Mouse (Mus musculus): ENCODE measurements around the gene Krt15.

The Krt15 gene

DNA sequence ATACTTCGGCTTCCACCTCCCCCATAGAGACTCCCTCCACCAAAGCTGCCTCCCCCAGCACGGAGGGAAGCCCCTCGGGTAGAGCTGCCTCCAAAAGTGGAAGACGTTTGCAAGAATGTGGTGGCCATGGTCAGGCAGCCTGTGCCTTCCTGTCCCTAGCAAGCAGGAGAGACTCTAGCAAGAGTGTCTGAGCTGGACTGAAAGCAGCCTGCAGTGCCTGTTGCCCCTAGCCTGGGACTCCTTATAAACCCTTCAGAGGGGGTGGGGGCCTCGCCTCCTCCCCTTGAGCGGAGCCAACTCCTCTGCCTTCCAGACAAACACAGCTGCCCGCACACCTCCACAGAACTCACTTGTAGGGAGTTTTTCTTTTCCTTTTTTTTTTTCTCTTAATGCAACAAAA, at the start of gene Krt15:
Krt15 (minus strand) TSS at position 198 of the 400 bp plus-strand sequence.
- in situ Hi-C loops (cut with MboI), result no loop called here

DNA sequence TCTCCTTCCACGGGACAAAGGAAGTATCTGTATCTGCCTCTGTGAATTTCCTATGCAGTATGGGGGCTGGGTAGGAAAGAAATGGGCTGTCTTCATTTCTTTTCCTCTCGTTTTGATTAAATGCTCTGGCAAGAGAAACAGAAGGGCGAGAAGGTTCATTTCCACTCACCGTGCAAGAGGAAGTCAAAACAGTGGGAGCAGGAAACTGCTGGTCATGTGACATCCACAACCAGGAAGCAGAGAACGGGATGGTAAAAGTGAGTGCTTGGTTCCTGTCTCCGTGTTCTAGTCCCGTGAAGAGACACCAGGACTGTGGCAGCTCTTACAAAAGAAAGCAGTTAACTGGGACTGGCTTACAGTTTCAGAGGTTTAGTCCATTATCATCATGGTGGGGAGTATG, 46.0 kb upstream of the Krt15 start:
- in situ Hi-C loops (cut with MboI), result no loop called here

DNA sequence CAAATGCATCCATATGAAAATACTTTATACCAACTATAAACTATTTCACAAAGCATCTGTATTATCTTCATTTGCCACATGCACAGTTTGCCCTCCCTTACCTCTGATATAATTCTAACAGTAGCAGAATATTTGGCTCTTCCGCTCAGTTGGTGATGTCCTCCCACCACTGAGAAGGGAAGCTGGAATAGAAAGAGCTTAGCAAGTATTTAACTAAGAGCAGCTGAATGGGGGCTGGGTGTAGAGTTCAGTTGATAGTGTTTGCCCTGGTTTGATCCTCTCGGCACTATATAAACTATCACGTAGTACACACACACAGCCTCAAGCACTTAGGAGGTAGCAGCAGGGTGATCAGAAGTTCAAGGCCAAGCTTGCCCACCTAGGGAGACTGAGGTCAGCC, 43.5 kb upstream of the Krt15 start:
- in situ Hi-C loops (cut with MboI), result no loop called here

DNA sequence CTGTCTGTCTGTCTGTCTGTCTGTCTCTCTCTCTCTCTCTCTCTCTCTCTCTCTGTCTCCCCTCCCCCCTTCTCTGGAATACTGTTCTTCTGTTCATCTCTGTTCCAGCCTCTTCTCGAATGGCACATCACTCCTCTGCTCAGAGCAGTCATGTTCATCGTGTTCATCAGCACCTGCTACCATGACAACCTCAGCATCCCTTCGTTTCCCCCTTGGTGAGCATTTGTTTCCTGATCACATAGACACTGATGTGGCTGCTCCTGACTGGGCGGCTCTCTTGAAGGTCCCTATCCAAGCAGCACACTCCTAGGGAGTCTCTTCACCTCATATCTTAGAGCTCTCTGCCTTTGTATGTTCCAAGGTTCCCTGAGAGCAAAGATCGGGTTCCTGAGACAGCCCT, 42.6 kb upstream of the Krt15 start:
- in situ Hi-C loops (cut with MboI), result no loop called here

DNA sequence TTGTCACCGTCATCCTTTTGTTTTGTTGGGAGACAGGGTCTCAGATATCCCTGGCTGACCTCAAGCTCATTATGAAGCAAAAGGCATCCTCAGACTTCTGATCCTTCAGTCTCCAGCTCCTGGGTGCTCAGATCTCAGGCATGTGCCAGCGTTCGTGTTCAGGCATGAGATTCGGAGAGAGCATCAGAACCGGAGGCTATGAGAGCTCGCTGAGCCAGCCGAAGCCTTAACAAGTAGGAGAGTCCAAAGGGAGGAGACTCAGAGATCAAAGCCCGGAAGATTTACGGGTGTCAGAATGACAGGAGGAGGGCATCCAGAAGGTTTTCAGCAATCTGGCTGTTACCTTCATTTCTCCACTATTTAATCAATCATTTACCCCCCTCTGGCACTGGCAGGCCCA, 41.1 kb upstream of the Krt15 start:
- in situ Hi-C loops (cut with MboI), result no loop called here

DNA sequence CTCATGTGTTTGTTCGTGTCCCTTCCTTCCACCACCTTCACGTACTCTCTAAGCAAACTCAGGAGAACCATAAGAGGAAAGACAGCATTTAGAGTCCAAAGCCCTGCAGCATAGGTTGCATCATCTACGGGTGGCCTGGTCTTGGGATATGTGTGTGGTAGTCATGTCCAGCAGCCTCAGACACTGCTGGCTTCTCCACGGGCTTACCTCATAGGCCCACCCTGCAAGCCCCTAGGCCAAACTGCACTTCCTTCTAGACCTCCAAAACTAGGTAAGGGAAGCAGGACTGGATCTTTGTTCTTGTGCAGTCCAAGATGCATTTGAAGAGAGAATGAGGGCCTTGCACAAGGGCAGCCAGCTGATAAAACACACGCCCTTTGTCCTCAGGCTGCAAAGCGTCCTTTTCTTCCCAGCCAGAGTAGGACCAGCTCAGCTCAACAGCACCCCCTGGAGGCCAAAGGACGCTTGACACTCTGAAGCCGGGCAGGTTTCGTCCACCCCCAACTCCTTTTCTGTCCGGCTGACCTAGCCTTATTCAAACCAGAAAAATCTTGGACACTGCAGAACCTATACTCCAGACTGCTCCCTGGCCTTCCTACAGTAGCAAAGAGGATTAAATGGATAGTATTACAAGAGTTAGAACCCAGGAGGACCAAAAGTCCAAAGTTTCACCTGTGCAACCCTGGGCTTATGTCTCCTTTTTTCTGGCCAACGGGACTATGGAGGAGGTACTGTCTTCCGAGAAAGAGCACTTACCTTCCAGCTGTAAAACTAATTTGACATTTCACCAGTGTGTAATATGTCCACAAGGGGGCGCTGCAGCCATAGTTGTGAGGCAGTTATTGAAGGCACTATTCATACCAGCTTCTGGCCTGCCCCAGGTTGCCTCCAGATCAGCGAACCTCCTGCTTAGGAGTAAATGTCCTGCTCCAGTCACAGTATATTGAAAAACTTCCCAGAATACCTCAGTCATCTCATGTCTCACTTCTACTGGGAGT, 33.3 kb upstream of the Krt15 start:
- in situ Hi-C loops (cut with MboI), result no loop called here

DNA sequence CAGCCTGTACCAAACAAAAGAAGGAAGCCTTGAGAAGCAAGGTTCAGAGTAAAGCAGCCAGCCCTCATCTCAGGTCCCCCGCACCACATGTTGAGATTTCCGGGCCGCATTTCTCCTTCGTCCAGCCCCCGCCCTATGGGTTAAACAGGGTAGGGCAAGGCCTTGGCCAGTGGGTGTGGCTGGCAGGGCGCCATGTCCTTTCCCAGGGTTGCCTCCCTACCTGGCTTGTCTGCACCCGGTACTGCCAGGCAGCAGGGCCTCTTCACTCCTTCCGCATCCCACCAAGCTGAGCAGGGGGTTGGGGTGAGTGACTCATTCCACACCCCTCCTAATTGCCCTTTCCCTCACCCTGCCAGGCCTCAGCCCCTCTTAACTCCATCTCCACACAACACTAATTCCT, 32.3 kb upstream of the Krt15 start:
- in situ Hi-C loops (cut with MboI), result no loop called here

DNA sequence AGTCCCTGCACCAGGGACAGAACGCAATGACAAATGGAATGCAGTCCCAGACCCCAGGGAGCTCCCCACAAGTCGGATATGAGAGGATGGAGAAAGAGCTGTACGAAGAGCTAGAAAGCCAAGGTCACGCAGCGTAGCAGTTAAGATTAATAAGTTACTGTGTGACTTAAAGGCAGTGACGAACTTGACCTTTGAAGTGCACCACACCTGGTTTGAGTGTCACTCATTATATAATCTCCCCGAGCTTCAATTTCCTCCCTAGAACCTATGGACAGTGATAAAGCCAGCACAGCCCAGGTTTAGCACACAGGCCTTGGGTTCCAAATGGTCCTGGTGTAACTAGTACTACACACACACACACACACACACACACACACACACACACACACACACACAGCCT, 28.7 kb upstream of the Krt15 start:
- in situ Hi-C loops (cut with MboI), result no loop called here

DNA sequence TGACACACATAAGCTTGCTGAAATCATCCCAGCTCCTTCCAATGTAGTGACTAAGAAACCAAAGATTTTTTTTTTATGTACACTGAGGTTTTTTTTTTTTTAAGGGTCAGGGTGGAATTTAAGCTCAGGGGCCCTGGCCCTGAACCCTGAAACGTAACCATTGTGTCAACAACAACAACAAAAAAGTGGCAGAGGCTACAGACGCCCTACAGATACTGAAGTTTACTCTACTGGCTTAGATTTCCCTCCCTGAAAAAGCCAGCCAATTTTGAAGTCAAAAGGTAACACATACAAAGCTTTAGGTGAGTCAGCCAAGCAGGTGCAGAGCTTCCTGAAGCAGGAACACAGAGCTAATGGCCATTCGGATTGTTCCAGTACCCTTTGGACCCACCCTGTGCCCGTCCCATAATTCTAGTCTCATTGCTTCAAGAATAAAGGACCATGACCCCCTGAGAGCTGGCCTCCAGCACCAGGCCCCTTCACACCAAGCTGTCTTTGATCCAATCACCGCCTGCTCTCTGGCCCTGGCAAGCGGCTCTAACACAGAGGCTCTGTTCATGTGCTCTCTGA, 22.3 kb upstream of the Krt15 start:
- in situ Hi-C loops (cut with MboI), result no loop called here

DNA sequence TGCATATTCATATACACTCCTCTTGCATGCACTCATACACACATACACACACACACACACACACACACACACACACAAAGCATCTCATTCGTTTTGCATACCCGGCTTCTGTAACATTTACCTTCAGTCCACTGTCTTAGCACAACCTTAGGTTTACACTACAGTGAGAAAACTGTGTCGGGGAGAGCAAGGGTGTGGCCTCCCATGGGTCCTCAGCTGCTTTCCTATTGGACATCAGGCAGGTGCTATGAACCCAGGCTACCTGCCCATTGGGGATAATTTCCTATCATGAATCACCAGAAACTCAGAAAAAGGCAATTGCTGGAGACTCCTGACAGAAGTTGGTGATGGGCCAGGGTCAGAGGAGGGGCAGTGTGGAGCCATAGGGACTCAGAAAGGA, 21.6 kb upstream of the Krt15 start:
- in situ Hi-C loops (cut with MboI), result no loop called here

DNA sequence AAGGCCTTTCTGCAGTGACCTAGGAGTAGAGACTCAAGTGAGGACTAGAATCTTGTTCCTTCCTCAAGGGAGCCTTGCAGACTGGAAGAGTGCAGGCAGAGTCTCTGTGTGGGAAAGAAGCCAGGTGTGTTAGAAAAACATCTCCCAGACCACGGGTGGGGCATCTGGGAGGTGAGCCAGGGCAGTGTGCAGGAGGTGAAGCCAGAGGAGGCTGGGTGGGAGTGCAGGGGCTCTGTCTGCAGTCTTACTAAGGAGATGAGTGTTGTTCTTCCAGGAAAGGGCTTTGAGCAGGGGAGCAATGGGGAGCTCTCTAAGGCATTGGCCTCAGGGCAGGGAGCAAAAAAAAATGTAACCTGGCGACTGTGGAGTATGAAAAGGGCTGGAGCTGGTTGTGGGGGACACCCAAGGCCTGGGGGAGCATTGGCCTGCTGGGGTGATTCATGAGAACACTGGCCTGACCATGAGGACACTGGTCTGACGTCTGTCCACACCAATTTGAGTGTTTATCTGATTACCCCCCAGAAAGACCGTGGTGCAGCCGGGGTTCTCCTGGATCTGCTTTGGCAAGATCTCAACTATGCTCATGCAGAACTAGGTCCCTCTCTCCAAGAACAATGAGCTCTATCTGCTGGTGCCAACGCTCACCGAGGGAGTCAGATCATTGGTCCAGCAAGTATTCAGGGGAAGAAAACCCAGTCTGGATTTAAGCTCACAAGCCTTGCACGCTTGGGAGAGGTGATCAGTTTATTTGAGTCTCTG, 19.9 kb upstream of the Krt15 start:
- in situ Hi-C loops (cut with MboI), result no loop called here

DNA sequence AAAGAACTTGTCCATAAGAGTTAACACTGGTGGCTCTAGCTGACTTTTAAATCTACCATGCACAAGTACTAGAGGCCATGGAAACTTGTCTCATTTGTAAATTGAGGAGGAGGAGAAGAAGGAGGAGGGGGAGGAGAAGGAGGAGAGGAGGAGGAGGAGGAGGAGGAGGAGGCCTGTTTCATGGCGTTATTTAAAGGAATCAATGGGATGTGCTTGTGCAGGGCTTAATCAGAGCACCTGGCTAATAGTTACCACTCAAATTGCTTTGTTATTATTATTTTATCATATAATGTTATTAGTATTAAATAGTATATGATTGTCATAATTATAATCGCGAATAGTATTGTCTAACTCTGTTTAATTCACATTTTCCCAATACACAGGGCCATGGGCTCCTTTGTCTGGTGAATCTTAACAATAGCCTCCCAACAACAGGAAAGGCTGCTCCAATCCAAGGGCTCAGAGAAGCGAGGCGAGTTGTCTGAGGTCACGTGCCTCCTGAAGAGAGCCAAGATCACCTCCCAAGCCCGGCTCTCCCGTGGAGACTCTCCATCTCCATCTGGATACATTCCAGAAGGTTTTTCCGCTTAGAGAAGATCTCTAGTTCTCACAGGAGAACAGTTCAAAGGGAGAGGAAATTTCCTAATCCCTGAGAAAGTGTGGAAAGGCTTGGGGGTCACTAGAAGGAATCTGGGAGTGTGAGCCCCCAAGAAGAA, 13.0 kb upstream of the Krt15 start, which contains the start of gene Krt19:
Krt19 (minus strand) TSS at position 51 of the 716 bp plus-strand sequence.
- in situ Hi-C loops (cut with MboI), result no loop called here

DNA sequence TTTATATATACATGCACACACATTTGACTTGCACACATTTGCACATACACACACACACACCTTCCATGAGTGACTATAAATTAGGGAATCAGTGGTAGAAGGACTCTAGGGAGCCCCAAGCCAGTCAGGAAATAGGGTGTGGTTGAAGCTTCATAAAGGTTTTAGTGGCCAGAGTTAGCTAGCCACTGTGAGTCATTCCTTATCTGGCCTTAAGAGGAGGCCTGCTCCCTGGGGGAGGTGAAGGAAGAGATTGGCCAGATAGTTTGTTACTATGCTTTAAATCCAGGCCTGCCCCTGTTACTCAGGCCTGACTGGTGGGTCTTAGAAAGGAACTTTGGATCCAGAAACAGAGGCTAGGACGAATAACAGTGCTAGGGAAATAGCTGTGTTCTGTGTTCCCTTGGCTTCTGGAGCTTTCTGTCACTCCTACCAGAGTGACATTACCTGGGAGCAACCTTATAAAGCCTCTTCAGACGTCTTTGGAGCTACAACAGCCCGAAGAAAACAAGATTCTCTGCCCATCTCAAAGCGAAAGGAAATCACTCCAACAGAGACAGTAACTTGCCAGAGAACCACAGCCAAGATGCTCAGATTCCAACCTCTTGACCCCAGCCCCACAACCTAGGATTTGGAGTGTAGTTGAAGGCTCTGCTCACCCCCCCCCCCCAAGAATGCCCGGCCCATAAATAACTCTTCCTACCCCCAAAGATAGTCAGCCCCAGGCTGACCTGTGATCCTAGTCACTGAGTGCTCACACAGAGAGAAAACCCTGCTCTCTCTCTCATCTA, 12.0 kb upstream of the Krt15 start:
- in situ Hi-C loops (cut with MboI), result no loop called here

DNA sequence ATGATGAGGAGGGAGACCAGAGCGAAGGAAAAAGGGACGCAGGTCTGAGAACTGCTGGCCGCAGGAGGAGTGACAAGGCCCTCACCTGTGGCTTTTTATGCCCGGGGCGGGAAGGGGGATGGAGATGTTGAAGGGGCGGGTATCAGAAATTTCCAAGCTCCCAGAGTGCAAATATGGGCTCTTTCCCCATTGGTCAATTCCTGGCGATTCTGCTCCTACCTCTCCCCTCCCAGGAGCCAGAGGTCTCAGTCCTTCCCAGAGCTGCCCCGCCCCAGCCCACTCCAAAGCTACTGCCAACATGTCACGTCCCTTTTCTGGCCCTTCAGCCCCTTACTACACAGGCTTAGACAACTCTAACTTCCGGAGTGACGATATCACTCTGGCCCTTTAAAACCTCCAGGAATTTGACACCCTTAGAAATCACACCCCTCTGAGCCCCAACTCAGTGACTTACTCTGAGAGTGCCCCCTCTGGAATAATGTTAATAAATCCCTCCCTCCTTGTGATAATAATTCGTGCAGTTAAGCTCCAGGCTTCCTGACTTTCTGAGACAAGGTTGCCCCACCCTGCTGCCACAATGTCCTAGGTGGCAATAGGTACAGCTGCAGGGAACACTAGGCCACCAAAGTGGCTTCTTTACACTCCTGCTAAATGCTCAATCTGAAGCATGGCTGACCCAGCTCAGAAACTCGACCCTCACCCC, 10.3 kb upstream of the Krt15 start:
- in situ Hi-C loops (cut with MboI), result no loop called here

DNA sequence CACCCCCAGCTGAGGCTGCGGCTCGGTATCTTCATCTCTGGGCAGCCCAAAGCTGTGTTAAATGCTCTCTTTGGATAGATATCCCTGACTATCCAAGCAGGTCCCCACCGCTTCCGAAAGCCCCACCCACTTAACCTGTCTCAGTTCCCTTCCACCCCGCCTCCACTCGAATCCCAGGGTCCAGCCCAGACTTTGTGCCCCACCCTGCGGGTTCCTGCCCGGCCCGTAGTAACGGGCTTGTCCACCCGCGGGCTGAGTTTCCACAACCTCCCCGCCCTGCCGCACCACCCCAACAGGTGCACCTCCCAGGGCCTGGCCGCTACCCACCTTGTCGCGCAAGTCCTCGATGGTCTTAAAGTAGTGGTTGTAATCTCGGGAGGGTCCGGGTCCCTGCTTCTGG, 9.4 kb upstream of the Krt15 start:
- in situ Hi-C loops (cut with MboI), result no loop called here

DNA sequence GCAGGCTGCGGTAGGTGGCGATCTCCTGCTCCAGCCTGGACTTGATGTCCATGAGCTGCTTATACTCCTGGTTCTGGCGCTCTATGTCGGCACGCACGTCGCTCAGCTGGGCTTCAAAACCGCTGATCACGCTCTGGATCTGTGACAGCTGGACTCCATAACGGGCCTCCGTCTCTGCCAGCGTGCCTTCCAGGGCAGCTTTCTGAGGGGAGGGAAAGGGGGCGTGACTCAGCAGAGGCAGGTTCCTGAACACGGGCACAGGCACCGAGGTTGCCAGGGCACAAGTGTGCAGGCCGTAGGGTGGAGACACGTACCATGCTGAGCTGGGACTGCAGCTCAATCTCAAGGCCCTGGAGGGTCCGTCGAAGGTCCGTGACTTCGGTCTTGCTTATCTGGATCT, 5.2 kb upstream of the Krt15 start:
- in situ Hi-C loops (cut with MboI), result no loop called here

DNA sequence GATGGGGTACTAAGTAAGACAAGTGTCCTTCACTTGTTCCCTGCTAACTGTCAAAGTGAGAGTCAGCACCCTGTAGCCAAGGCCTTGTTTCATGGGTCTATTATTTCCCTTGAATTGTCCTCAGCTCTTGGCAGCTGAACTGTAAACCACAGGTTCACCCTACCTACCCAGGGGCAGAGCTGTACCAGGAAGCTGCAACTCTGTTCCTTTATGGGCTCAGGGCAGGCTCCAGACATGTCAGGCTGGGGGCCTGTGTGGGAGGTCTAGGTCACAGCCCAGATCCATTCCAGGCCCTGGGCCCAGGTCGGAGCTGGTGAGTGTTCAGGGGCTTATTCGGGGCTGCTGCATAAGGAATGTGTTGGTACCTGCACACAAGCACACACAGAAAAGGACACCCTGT, 3.7 kb upstream of the Krt15 start:
- in situ Hi-C loops (cut with MboI), result no loop called here

DNA sequence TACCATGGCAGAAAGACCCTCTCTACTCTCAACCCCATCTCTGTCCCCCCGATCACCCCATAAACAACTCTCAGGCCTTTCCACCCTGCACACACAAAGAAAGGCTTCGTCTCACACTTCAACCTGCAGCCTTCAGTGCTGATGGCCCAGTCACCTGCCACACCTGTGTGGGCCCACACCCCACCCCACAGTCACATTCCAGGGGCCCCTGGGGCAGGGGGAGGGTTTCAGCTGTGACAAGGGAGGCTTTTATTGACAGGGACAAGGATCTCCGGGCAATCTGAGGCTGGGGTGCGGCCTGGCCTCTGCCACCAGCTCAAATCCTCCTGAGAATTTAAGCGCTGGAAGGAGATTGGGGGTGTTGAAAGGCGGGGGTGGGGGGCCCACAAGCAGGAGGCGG, 3.1 kb upstream of the Krt15 start:
- in situ Hi-C loops (cut with MboI), result no loop called here

DNA sequence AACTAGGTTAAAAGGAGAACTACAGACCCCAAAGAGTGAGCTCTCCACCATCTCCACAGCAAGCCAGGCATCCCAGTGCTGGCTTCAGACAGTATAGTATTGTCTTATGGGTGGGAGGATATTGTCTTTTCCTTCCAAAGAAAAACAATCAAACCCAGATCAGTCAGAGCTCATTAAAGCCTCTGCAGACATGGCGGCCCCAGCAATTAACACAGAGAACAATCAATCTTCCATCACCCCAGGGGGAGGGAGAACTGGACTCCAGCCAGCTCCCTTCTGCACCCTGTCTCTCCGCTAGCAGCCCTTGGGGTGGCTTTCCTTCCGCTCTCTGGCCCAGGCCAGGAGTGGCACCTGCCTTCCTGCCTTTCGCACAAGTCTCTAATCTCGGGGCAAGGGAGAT, 2.0 kb upstream of the Krt15 start:
- in situ Hi-C loops (cut with MboI), result no loop called here

DNA sequence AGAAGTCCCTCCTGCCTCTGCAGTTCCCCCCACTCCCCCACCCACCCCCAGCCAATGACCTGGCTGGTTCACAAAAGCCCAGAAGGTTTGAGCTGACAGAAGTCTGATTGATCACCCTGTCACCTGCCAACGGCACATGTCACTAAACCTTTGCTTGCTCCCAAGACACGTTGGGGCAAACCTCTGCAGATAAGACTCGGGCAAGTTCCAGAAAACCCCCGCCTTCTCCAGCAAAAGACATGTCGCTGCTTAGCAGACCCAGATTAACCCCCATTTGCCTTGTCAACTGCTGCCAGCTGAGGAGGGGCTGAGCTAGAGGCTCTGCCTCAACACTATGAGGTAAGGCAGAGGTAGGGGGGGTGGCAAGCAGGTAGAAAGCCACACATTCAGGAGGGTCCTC, 831 bp upstream of the Krt15 start:
- in situ Hi-C loops (cut with MboI), result no loop called here

DNA sequence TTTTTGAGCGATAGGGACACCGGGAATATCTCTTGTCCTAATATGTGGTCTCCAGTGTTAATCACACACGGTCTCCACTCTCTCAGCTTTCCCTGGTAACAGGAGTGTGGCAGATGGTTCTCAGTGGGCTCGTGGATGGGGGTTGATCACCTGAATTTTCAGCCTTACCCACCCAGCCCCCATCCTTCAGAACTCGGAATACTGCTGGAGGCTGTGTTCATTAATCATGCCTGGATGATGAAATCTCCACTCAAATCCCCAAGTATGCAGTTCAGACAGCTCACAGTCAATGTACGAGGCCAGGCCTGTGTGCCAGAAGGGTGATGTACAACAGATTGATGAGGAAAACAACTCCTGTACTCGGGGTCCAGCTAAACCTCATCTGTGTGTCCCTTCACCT, 10.8 kb downstream of the Krt15 start:
- in situ Hi-C loops (cut with MboI), result no loop called here
